Mouse (Mus musculus): ENCODE data around the gene Stard13. TPM values are rescaled to one million over a fixed set of nuclear protein-coding genes. Genes with fewer than 3 reads are reported as not detected.
A peak's percentile ranks its signal among the peaks of the same experiment; 100 is the strongest.

Gene Stard13
- polyA plus RNA-seq, 1 experiment from 2014 or later, result 7.9 TPM

DNA sequence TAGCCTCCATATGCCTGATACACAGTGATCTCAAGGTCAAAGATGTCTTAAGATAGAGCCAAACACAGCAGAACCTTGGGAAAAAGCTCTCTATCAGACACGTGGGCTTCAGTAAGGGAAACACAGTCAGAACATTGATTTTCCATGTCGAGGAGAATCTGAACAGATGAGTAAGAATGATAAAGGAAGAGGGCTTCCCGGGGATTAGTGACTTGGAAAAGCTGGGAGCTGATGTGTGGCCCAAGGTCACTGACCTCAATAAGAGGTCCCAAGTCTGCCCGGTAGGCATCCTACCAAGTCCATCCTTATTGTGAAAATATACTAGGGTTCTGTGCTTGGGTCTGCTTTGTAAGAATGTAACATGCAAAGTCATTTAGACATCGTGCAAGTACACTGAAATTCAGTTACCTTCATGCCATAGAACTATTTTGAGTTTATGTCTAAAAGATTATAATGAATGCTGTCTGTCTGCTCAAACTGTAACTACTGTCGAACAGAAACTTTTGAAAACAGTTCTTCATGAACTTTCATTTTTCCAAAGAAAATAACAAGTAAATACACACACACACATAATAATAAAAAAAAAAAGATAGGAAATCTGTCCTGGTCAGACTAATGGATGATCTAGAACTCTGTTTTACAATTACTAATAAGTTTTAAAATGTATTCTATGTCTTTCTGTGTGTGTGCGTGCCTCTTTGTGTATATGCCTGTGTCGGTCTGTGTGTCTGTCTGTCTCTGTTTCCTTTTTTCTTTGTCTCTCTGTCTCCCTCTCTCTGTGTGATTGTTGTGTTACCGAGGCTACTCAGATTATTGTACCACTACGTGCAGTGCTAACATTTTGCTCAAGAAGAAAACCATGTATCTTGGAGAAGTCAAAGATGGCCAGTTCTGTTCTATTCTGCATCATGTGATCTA, 128.3 kb downstream of the Stard13 start:
- H3K4me3 ChIP-seq, result no peak overlapping the region
- H3K4me2 ChIP-seq, result no peak overlapping the region
- H3K9ac ChIP-seq, result no peak overlapping the region
- H3K27ac ChIP-seq, result no peak overlapping the region
- no peaks in the 10 kb centered on the region for H3K9me3 ChIP-seq
- peaks cover 17% of the 10 kb centered on the region for H3K4me1 ChIP-seq (replicated peaks)
- WGBS, result 78% methylated on average over 10 of the region's 10 CpGs
- H3K27me3 ChIP-seq, result no peaks in the 10 kb centered on the region
- no peaks in the 10 kb centered on the region for H3K36me3 ChIP-seq
- ATAC-seq (ENCODE audit: low FRiP score), result no peak

- H3K4me1 ChIP-seq (replicated peaks), result peaks cover 17% of the 10 kb centered on the region
- 0 out of 2 replicates have a peak overlapping the region, but pooled peaks have one; percentile 3 for H3K9ac ChIP-seq
- no peak overlapping the region for H3K4me3 ChIP-seq
- no peaks in the 10 kb centered on the region for H3K36me3 ChIP-seq
- no peak overlapping the region for H3K4me2 ChIP-seq
- H3K27ac ChIP-seq, result 0 out of 2 replicates have a peak overlapping the region, but pooled peaks have one; percentile 8
- H3K27me3 ChIP-seq, result no peaks in the 10 kb centered on the region
- ATAC-seq (ENCODE audit: low FRiP score), result peak; percentile 52; the same call in 1 of the 2 replicates
- H3K9me3 ChIP-seq, result no peaks in the 10 kb centered on the region
- 59% methylated on average over 9 of the region's 9 CpGs for WGBS
These were observed 129.1 kb downstream of the Stard13 start for GRCm38 (mm10) chr5:151104354-151105053.

GRCm38 (mm10) chr5:151103284-151103683, 130.4 kb downstream of the Stard13 start:
- no peak overlapping the region for H3K4me3 ChIP-seq
- no peak for ATAC-seq (ENCODE audit: low FRiP score)

GRCm38 (mm10) chr5:151102262-151102661, 131.4 kb downstream of the Stard13 start:
- Histone ChIP-seq H3K4me2 (no peak overlapping the region), H3K27me3 (no peaks in the 10 kb centered on the region), H3K36me3 (no peaks in the 10 kb centered on the region), H3K4me1 (replicated peaks) (peaks cover 8% of the 10 kb centered on the region; the same call in 1 of the 2 replicates), H3K9ac (no peak overlapping the region), H3K9me3 (no peaks in the 10 kb centered on the region), H3K4me3 (no peak overlapping the region), H3K27ac (no peak overlapping the region)
- no peak for ATAC-seq (ENCODE audit: low FRiP score)
- WGBS, result 51% methylated on average over 2 of the region's 2 CpGs

More at GRCm38 (mm10) chr5:151103284-151103683, 130.4 kb downstream of the Stard13 start:
- Histone ChIP-seq H3K9ac (no peak overlapping the region), H3K36me3 (no peaks in the 10 kb centered on the region), H3K27ac (no peak overlapping the region), H3K4me2 (no peak overlapping the region), H3K4me1 (replicated peaks) (peaks cover 15% of the 10 kb centered on the region), H3K27me3 (no peaks in the 10 kb centered on the region), H3K9me3 (no peaks in the 10 kb centered on the region)
- WGBS, result 81% methylated on average over 4 of the region's 4 CpGs

DNA sequence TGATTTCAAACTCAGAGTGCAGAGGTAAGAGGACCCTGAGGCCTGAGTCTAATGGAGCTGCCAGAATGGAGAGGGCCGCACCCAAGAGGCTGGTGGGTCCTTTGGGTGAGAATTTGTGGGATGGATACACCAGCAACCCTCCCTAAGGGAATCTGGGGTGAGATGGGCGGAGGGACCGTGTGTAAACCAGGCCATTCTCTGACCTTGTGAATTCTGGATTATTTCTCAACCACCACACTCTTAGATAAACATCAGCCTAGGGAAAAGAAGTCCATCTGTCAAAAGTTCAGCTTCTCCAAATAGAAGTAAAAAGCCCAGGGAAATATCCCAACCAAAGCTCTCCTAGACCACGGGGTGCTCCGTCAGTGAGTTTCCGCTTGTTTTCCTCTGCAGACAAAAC, 137.6 kb downstream of the Stard13 start:
- H3K9ac ChIP-seq, result no peak overlapping the region
- no peak overlapping the region for H3K4me2 ChIP-seq
- H3K4me3 ChIP-seq, result no peak overlapping the region
- H3K4me1 ChIP-seq (replicated peaks), result no peaks in the 10 kb centered on the region
- H3K36me3 ChIP-seq, result 0 out of 2 replicates have a peak, but pooled peaks cover 3% of the 10 kb centered on the region
- no peaks in the 10 kb centered on the region for H3K27me3 ChIP-seq
- peak overlapping the region; percentile 35; the same call in 1 of the 2 replicates for H3K27ac ChIP-seq
- no peak for ATAC-seq (ENCODE audit: low FRiP score)
- WGBS, result 85% methylated on average over 6 of the region's 6 CpGs
- no peaks in the 10 kb centered on the region for H3K9me3 ChIP-seq

- H3K9ac ChIP-seq, result no peak overlapping the region
- no peak overlapping the region for H3K27ac ChIP-seq
- H3K36me3 ChIP-seq, result 0 out of 2 replicates have a peak, but pooled peaks cover 3% of the 10 kb centered on the region
- H3K9me3 ChIP-seq, result no peaks in the 10 kb centered on the region
- H3K27me3 ChIP-seq, result no peaks in the 10 kb centered on the region
- H3K4me3 ChIP-seq, result no peak overlapping the region
- no peak overlapping the region for H3K4me2 ChIP-seq
- H3K4me1 ChIP-seq (replicated peaks), result peaks cover 5% of the 10 kb centered on the region
- WGBS, result 79% methylated on average over 3 of the region's 3 CpGs
- no peak for ATAC-seq (ENCODE audit: low FRiP score)
These were observed 140.6 kb downstream of the Stard13 start for GRCm38 (mm10) chr5:151092886-151093665.

- Histone ChIP-seq H3K9ac (no peak overlapping the region), H3K4me1 (replicated peaks) (peaks cover 18% of the 10 kb centered on the region), H3K9me3 (no peaks in the 10 kb centered on the region), H3K4me3 (no peak overlapping the region), H3K27ac (no peak overlapping the region), H3K36me3 (0 out of 2 replicates have a peak, but pooled peaks cover 3% of the 10 kb centered on the region), H3K27me3 (no peaks in the 10 kb centered on the region), H3K4me2 (no peak overlapping the region)
- WGBS, result 95% methylated on average over 6 of the region's 6 CpGs
- ATAC-seq (ENCODE audit: low FRiP score), result no peak
These were observed 142.6 kb downstream of the Stard13 start for GRCm38 (mm10) chr5:151090996-151091395.

GRCm38 (mm10) chr5:151089201-151089600, 144.4 kb downstream of the Stard13 start:
- Histone ChIP-seq H3K27ac (no peak overlapping the region), H3K27me3 (no peaks in the 10 kb centered on the region), H3K9me3 (no peaks in the 10 kb centered on the region)

DNA sequence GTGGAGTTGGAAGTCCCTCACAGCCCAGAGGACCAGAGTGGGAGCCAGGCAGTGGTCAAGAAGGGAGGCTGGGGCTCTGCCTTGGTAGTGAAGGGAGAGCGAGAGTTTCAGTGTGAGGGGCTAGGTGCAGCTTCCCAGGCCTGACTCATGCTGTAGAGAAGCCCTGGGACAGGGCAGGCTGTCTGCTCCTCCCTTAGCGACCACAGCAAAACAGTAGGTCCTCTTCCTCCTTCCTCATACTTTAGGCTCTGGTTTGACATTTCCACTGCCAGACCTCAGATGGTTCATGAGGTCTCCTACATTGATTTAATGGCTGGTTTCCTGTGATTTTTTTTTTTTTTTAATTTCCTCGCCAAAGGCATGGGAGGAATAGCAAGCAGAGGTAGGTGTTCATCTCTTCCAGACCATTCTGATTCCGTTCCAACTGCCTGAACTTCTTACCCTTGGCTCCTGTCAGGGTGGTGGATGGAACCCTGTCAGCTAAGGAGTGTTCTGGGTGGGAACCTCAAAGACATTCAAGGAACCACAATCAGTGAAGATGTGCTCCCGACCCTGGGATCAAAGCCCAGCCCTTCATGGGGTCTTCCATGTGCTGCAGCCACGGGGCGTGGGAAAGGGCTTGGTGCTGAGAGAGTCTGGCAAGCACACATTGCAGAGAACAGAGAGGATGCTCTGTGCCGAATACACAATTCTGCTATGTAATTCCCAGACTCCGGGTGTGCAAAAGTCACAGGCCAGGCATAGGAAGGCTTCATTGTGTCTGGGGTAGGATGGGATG, 147.0 kb downstream of the Stard13 start:
- Histone ChIP-seq H3K27ac (no peak overlapping the region), H3K9me3 (no peaks in the 10 kb centered on the region), H3K27me3 (no peaks in the 10 kb centered on the region), H3K4me2 (no peak overlapping the region), H3K4me3 (no peak overlapping the region), H3K4me1 (replicated peaks) (peaks cover 18% of the 10 kb centered on the region), H3K36me3 (no peaks in the 10 kb centered on the region), H3K9ac (no peak overlapping the region)
- 78% methylated on average over 9 of the region's 9 CpGs for WGBS
- no peak for ATAC-seq (ENCODE audit: low FRiP score)

More at GRCm38 (mm10) chr5:151089201-151089600, 144.4 kb downstream of the Stard13 start:
- Histone ChIP-seq H3K4me2 (no peak overlapping the region), H3K4me1 (replicated peaks) (peaks cover 18% of the 10 kb centered on the region), H3K36me3 (0 out of 2 replicates have a peak, but pooled peaks cover 3% of the 10 kb centered on the region), H3K9ac (no peak overlapping the region), H3K4me3 (no peak overlapping the region)
- no peak for ATAC-seq (ENCODE audit: low FRiP score)
- 69% methylated on average over 6 of the region's 6 CpGs for WGBS

GRCm38 (mm10) chr5:151085749-151086148, 147.9 kb downstream of the Stard13 start:
- H3K36me3 ChIP-seq, result no peaks in the 10 kb centered on the region
- no peak overlapping the region for H3K9ac ChIP-seq
- WGBS, result 89% methylated on average over 8 of the region's 8 CpGs
- H3K4me2 ChIP-seq, result no peak overlapping the region
- H3K4me1 ChIP-seq (replicated peaks), result peaks cover 18% of the 10 kb centered on the region
- H3K9me3 ChIP-seq, result no peaks in the 10 kb centered on the region
- no peak overlapping the region for H3K27ac ChIP-seq
- H3K4me3 ChIP-seq, result no peak overlapping the region
- no peaks in the 10 kb centered on the region for H3K27me3 ChIP-seq
- no peak for ATAC-seq (ENCODE audit: low FRiP score)

DNA sequence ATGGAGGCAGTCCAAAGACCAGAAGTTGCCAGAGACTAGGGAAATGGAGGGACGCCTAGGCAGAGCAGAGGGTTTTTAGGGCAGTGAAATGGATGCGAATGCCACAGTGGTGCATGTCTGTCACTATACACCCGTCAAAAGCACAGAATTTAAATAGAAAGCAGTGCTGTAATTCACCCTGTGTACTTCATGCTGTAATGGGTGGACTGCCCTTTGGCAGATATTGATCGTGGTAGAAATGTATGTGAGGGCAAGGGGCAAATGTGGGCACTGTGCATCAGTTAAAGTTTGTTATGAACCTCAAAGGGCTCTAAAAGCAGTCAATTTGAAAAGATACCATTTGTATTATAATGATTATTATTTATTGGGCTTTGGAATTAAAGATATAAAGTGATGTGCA, 153.4 kb downstream of the Stard13 start:
- Histone ChIP-seq H3K4me1 (replicated peaks) (no peaks in the 10 kb centered on the region), H3K27me3 (no peaks in the 10 kb centered on the region), H3K9ac (no peak overlapping the region), H3K4me3 (no peak overlapping the region), H3K4me2 (no peak overlapping the region), H3K9me3 (no peaks in the 10 kb centered on the region; the same call in 1 of the 2 replicates), H3K27ac (no peak overlapping the region), H3K36me3 (no peaks in the 10 kb centered on the region)
- WGBS, result 89% methylated on average over 4 of the region's 4 CpGs
- ATAC-seq (ENCODE audit: low FRiP score), result no peak

All from hindbrain, embryonic 13.5 days (tissue).